ENCODE assay signal across 9 mouse cellular contexts in the genomic region with DNA sequence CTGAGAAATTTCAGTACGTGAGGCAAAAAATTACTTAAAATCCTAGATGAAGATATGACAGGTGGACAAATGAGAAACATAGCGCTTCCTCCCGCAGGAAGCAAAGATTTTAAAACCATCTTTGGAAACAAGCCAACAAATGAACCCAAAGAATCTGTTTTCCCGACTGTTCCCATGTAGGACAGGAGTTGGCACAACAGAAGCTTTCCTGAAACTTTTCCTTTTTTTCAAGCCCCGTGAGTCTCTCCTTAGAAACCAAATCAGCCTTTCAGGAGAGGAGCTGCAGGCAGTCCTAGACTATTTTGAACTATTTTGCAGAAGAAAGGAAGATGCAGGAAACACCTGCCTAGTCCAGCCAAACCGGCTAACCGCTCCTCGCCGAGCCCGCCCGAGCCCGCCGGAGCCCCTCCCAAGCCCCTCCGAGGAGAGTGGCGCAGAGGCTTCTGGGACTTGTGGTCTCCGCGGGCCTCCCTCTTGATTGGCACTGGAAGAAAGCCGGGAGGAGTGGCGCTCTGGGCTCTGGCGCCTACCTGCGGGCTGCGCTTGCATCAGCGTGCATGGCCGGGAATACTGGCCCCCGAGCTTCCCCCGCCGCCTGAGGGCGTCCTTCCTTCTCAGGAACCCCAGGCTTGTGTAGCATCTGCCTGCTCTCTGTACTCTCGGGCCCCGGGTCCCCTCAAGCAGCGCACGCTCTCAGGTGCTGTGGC. TPM values are rescaled to one million over a fixed set of nuclear protein-coding genes. Genes with fewer than 3 reads are reported as not detected.
DNase-seq lines count a peak whose midpoint lies in the region; ATAC-seq and TF ChIP-seq lines count a peak whose summit lies in the region.
"Had no signal": no experiment of that assay in that cellular context is flagged by ENCODE, and none has a peak within 500 bp of the region (broad histone marks: within the 10 kb centered on the region; RNA-seq: fewer than 3 reads in every experiment).

A gene (plus strand): TSS at position 490 of the 707 bp plus-strand sequence.

- TF ChIP-seq POLR2A in brain, embryonic 14.5 days (IDR thresholded peaks at IDR 0.05; ENCODE audit: borderline replicate concordance, extremely low read depth, insufficient read depth, insufficient read length, poor library complexity, severe bottlenecking), result no peak

- no peaks in the 10 kb centered on the region for H3K9me3 ChIP-seq in heart, postnatal 0 days (replicated peaks; ENCODE audit: control insufficient read depth, low read length)
- H3K9me3 ChIP-seq in liver, embryonic 13.5 days (replicated peaks), result no peaks in the 10 kb centered on the region
- H3K9me3 ChIP-seq in neural tube, embryonic 11.5 days (ENCODE audit: control insufficient read depth, low read length), result no peaks in the 10 kb centered on the region
- H3K9me3 ChIP-seq in stomach, embryonic 15.5 days, result no peaks in the 10 kb centered on the region

- peak within 1 kb of the TSS; percentile 61 for H3K4me2 ChIP-seq in heart, postnatal 0 days (ENCODE audit: low read depth, low read length)
- H3K4me2 ChIP-seq in liver, embryonic 13.5 days, result peak within 1 kb of the TSS; percentile 68
- H3K4me2 ChIP-seq in neural tube, embryonic 11.5 days (ENCODE audit: low read depth), result peak within 1 kb of the TSS; percentile 61
- H3K4me2 ChIP-seq in stomach, embryonic 15.5 days, result peak within 1 kb of the TSS; percentile 90

- peak within 1 kb of the TSS; percentile 38 for H3K4me3 ChIP-seq in heart, postnatal 0 days (ENCODE audit: low read depth, low read length)
- H3K4me3 ChIP-seq in liver, embryonic 13.5 days (replicated peaks), result peak within 1 kb of the TSS; percentile 55
- peak within 1 kb of the TSS; percentile 47 for H3K4me3 ChIP-seq in neural tube, embryonic 11.5 days (ENCODE audit: low read depth, low read length)
- peak within 1 kb of the TSS; percentile 58 for H3K4me3 ChIP-seq in stomach, embryonic 15.5 days (replicated peaks)

- H3K27ac ChIP-seq in heart, postnatal 0 days (ENCODE audit: low read depth), result no peak within 1 kb of the TSS
- no peak within 1 kb of the TSS for H3K27ac ChIP-seq in liver, embryonic 13.5 days
- no peak within 1 kb of the TSS for H3K27ac ChIP-seq in neural tube, embryonic 11.5 days (ENCODE audit: low read depth, low read length)
- no peak within 1 kb of the TSS for H3K27ac ChIP-seq in stomach, embryonic 15.5 days

- H3K36me3 ChIP-seq in heart, postnatal 0 days (replicated peaks; ENCODE audit: control insufficient read depth, insufficient read depth, low read length), result no peaks in the 10 kb centered on the region
- H3K36me3 ChIP-seq in liver, embryonic 13.5 days, result no peaks in the 10 kb centered on the region
- H3K36me3 ChIP-seq in neural tube, embryonic 11.5 days (ENCODE audit: control insufficient read depth, insufficient read depth, low read length), result no peaks in the 10 kb centered on the region
- H3K36me3 ChIP-seq in stomach, embryonic 15.5 days, result no peaks in the 10 kb centered on the region

- ATAC-seq in erythroblast, adult 5-6 weeks (replicated peaks; ENCODE audit: low FRiP score, poor library complexity, severe bottlenecking), result peak; percentile 80
- ATAC-seq in heart, postnatal 0 days (ENCODE audit: insufficient read depth, low read depth), result peak; percentile 88
- ATAC-seq in liver, embryonic 13.5 days (ENCODE audit: low read depth), result peak; percentile 96
- peak; percentile 98 for ATAC-seq in neural tube, embryonic 11.5 days (ENCODE audit: insufficient read depth, low FRiP score, low TSS enrichment)
- peak; percentile 99 for ATAC-seq in stomach, embryonic 15.5 days (ENCODE audit: insufficient read depth, low FRiP score, low read depth)

- peak; percentile 43 for DNase-seq in 416B (ENCODE audit: low read depth)
- DNase-seq in brain, embryonic 14.5 days (ENCODE audit: low read depth), result peak; percentile 95
- peak; percentile 57 for DNase-seq in heart, postnatal 0 days (ENCODE audit: low spot score)
- DNase-seq in kidney, postnatal 25 days, result peak; percentile 67 to 83
- peak; percentile 45 for DNase-seq in liver, embryonic 13.5 days
- peak; percentile 88 for DNase-seq in neural tube, embryonic 11.5 days (ENCODE audit: low spot score)

- peak; percentile 45; the same call in 1 of the 2 replicates for TF ChIP-seq CTCF in brain, embryonic 14.5 days (IDR thresholded peaks at IDR 0.05; ENCODE audit: borderline replicate concordance, extremely low read depth, insufficient read depth, insufficient read length)
- TF ChIP-seq CTCF in heart, postnatal 0 days (IDR thresholded peaks at IDR 0.05; ENCODE audit: low read depth), result peak; percentile 33

- peaks cover 9% of the 10 kb centered on the region for H3K27me3 ChIP-seq in heart, postnatal 0 days (ENCODE audit: control insufficient read depth, insufficient read depth, low read length)
- H3K27me3 ChIP-seq in liver, embryonic 13.5 days, result no peaks in the 10 kb centered on the region
- peaks cover 8% of the 10 kb centered on the region for H3K27me3 ChIP-seq in neural tube, embryonic 11.5 days (ENCODE audit: control insufficient read depth, insufficient read depth, low read length)
- H3K27me3 ChIP-seq in stomach, embryonic 15.5 days (replicated peaks), result no peaks in the 10 kb centered on the region; the same call in none of the 2 replicates

- WGBS in heart, postnatal 0 days, result 2% methylated on average over 32 of the region's 32 CpGs
- WGBS in liver, embryonic 13.5 days (ENCODE audit: insufficient replicate concordance), result 2% methylated on average over 25 of the region's 32 CpGs
- 4% methylated on average over 30 of the region's 32 CpGs for whole genome bisulfite sequencing in neural tube, embryonic 11.5 days
- 2% methylated on average over 32 of the region's 32 CpGs for WGBS in stomach, embryonic 15.5 days

- H3K4me1 ChIP-seq in heart, postnatal 0 days (ENCODE audit: control insufficient read depth, insufficient read depth), result no peaks in the 10 kb centered on the region
- peaks cover 8% of the 10 kb centered on the region for H3K4me1 ChIP-seq in liver, embryonic 13.5 days (replicated peaks)
- H3K4me1 ChIP-seq in neural tube, embryonic 11.5 days (ENCODE audit: control insufficient read depth, insufficient read depth, low read length), result no peaks in the 10 kb centered on the region
- 0 out of 2 replicates have a peak, but pooled peaks cover 8% of the 10 kb centered on the region for H3K4me1 ChIP-seq in stomach, embryonic 15.5 days

- no peak within 1 kb of the TSS; the same call in 1 of the 2 replicates for H3K9ac ChIP-seq in heart, postnatal 0 days (replicated peaks; ENCODE audit: low read depth, low read length)
- H3K9ac ChIP-seq in liver, embryonic 13.5 days, result peak within 1 kb of the TSS; percentile 47; the same call in 1 of the 2 replicates
- peak within 1 kb of the TSS; percentile 35 for H3K9ac ChIP-seq in neural tube, embryonic 11.5 days (ENCODE audit: low read length)
- H3K9ac ChIP-seq in stomach, embryonic 15.5 days, result peak within 1 kb of the TSS; percentile 48

- TF ChIP-seq EP300 in heart, postnatal 0 days (IDR thresholded peaks at IDR 0.05; ENCODE audit: low read depth), result no peak

RNA-seq across cellular contexts. Expression of the gene that starts here (rescaled TPM):
- 0.43 and 0.51 TPM in 2 replicates for polyA plus RNA-seq in brain, embryonic 14.5 days (2012; rRNA removed)
- 1.3 TPM in 1 of 2 replicates, not detected in the other for total RNA-seq in erythroblast, adult 5-6 weeks (2015; ENCODE audit: low replicate concordance)
- total RNA-seq in erythroblast, adult 5-6 weeks (2017; ENCODE audit: low replicate concordance), result 0.28 and 2.2 TPM in 2 replicates
- not detected in 2 replicates for total RNA-seq in heart, postnatal 0 days (2014; rRNA removed; ENCODE audit: low replicate concordance)
- polyA plus RNA-seq in heart, postnatal 0 days (2015; fragmentation: Nextera tagmentation; extraction: Ambion mirVana), result not detected in 2 replicates
- 0.37 and 0.54 TPM in 2 replicates for polyA plus RNA-seq in liver, embryonic 13.5 days (2015; fragmentation: Nextera tagmentation; extraction: Ambion mirVana)
- 0.33 and 0.68 TPM in 2 replicates for polyA plus RNA-seq in neural tube, embryonic 11.5 days (2014; fragmentation: Nextera tagmentation; extraction: Ambion mirVana)
- 1.5 and 1.7 TPM in 2 replicates for polyA plus RNA-seq in stomach, embryonic 15.5 days (2015; fragmentation: Nextera tagmentation; extraction: Ambion mirVana)
- total RNA-seq: MEL had no signal

Comparison
In these comparisons a context has a peak if more than half of its experiments do, and no peak if none do; other contexts are left out.
1. Peak in DNase-seq in brain, embryonic 14.5 days; RNA of the gene not detected or under 1 TPM.
2. Peak in DNase-seq, ATAC-seq, H3K4me3 ChIP-seq and H3K4me2 ChIP-seq in heart, postnatal 0 days; RNA of the gene not detected or under 1 TPM.
3. Peak in DNase-seq, ATAC-seq, H3K4me3 ChIP-seq, H3K9ac ChIP-seq and H3K4me2 ChIP-seq in liver, embryonic 13.5 days; RNA of the gene not detected or under 1 TPM.
4. Peak in DNase-seq, ATAC-seq, H3K4me3 ChIP-seq, H3K9ac ChIP-seq and H3K4me2 ChIP-seq in neural tube, embryonic 11.5 days; RNA of the gene not detected or under 1 TPM.
5. DNase-seq: peak in every context shown above with its lines; median percentile 95 in brain, embryonic 14.5 days; 88 in neural tube, embryonic 11.5 days; 75 in kidney, postnatal 25 days; 57 in heart, postnatal 0 days; 45 in liver, embryonic 13.5 days; 43 in 416B.